Mouse (Mus musculus) granulocyte monocyte progenitor cell, adult 5-6 weeks (primary cell): ENCODE data around the gene Zmynd15. TPM values are rescaled to one million over a fixed set of nuclear protein-coding genes. Genes with fewer than 3 reads are reported as not detected.
"Not testable (repeated sequence)": the region's sequence is repeated elsewhere in the genome, so short reads cannot be mapped to it uniquely, and the experiment has no call there.

ENCODE experiments used
- ATAC-seq: replicated peaks from 2 replicates; pipeline ENCODE4 v1.8.0; 2016; ENCODE audit warnings: mild to moderate bottlenecking, moderate TSS enrichment, inconsistent platforms; ENCODE audit not compliant: poor library complexity, severe bottlenecking
- total RNA-seq, 2 experiments: library from RNA; stranded (forward) in 1 of 2; stranded (reverse) in 1 of 2; fragments of 200-712, 200-1000 nt in 1 of 2; fragments of >200 nt in 1 of 2; fragmentation: Nextera tagmentation in 1 of 2; gene quantifications; 2 replicates each; pipeline ENCODE4 v1.2.3; 2014 to 2017

Zmynd15 gene
- total RNA-seq, 2 experiments from 2014 or later: not detected

GRCm38 (mm10) chr11:70444667-70445066, 14.6 kb upstream of the Zmynd15 start:
- no peak for ATAC-seq

GRCm38 (mm10) chr11:70446756-70447155, 12.5 kb upstream of the Zmynd15 start:
- peak; percentile 81 for ATAC-seq

- peak; percentile 20; the same call in 1 of the 2 replicates for ATAC-seq
Observed at GRCm38 (mm10) chr11:70447373-70447772, 11.9 kb upstream of the Zmynd15 start.

GRCm38 (mm10) chr11:70450926-70451325, 8.3 kb upstream of the Zmynd15 start:
- no peak for ATAC-seq

GRCm38 (mm10) chr11:70451797-70452498, 7.3 kb upstream of the Zmynd15 start, which contains the start of gene Med11:
Gene Med11, plus strand, starts transcription at chr11:70451919.
- ATAC-seq: peak; percentile 89

GRCm38 (mm10) chr11:70453261-70454044, 5.8 kb upstream of the Zmynd15 start:
- ATAC-seq: peak; percentile 59

GRCm38 (mm10) chr11:70459601-70460101, 418 bp downstream of the Zmynd15 start, which contains the start of gene Cxcl16:
Gene Cxcl16, minus strand, starts transcription at chr11:70459984.
- ATAC-seq: peak; percentile 68

- ATAC-seq: no peak
Observed at GRCm38 (mm10) chr11:70463970-70464369, 4.7 kb downstream of the Zmynd15 start.

- no peak for ATAC-seq
Observed at GRCm38 (mm10) chr11:70465211-70465610, 6.0 kb downstream of the Zmynd15 start.

GRCm38 (mm10) chr11:70465824-70466223, 6.6 kb downstream of the Zmynd15 start:
- no peak for ATAC-seq

- ATAC-seq: peak; percentile 82
Observed at GRCm38 (mm10) chr11:70467902-70468619, 8.8 kb downstream of the Zmynd15 start.

- no peak for ATAC-seq
Observed at GRCm38 (mm10) chr11:70469764-70470163, 10.5 kb downstream of the Zmynd15 start.

- ATAC-seq: no peak
Observed at GRCm38 (mm10) chr11:70472716-70473115, 13.5 kb downstream of the Zmynd15 start.

GRCm38 (mm10) chr11:70473291-70473690, 14.1 kb downstream of the Zmynd15 start:
- not testable (repeated sequence) for ATAC-seq

- no peak for ATAC-seq
Observed at GRCm38 (mm10) chr11:70474872-70475534, 15.8 kb downstream of the Zmynd15 start.

- ATAC-seq: no peak
Observed at GRCm38 (mm10) chr11:70485498-70485897, 26.3 kb downstream of the Zmynd15 start.

- no peak for ATAC-seq
Observed at GRCm38 (mm10) chr11:70487816-70488215, 28.6 kb downstream of the Zmynd15 start.

- 0 out of 2 replicates have a peak, but pooled peaks have one; percentile 22 for ATAC-seq
Observed at GRCm38 (mm10) chr11:70489138-70489537, 29.9 kb downstream of the Zmynd15 start.

- peak; percentile 99 for ATAC-seq
Observed at GRCm38 (mm10) chr11:70489684-70490083, 30.5 kb downstream of the Zmynd15 start.
